Mouse (Mus musculus) liver, embryonic 14.5 days (tissue): ENCODE measurements around the gene 4930535I16Rik. TPM values are rescaled to one million over a fixed set of nuclear protein-coding genes. Genes with fewer than 3 reads are reported as not detected.

Experiments used
- ATAC-seq: fragments of 200-750 bp; cut with Nextera tagmentation; 2 replicates; pipeline ENCODE4 v1.8.0; 2017; ENCODE audit warnings: moderate number of reproducible peaks, mild to moderate bottlenecking, moderate library complexity; ENCODE audit not compliant: insufficient read depth
- DNase-seq, 3 experiments: peaks; one replicate each; pipeline ENCODE4 v3.0.0-alpha.2; 2012 to 2013; ENCODE audit warnings: low read depth in 3 of 3, low spot score in 3 of 3
- H3K27ac ChIP-seq: fragments of 300-500 bp; sonication (generic); 2 replicates; pipeline ENCODE4 v1.5.1; 2014; ENCODE audit warnings: moderate library complexity, mild to moderate bottlenecking, control low read depth, inconsistent platforms
- H3K27me3 ChIP-seq: fragments of 300-500 bp; sonication (generic); 2 replicates; pipeline ENCODE4 v1.6.1; 2014; ENCODE audit warnings: mild to moderate bottlenecking, low read length, moderate library complexity; ENCODE audit not compliant: control insufficient read depth, insufficient read depth
- H3K36me3 ChIP-seq: fragments of 300-500 bp; sonication (generic); replicated peaks from 2 replicates; pipeline ENCODE4 v1.6.1; 2014; ENCODE audit warnings: low read depth; ENCODE audit not compliant: control insufficient read depth, insufficient read depth
- H3K4me1 ChIP-seq, 2 experiments: fragments of 200-500 bp in 1 of 2; fragments of 300-500 bp in 1 of 2; sonication (generic) in 1 of 2; replicated peaks; 2 replicates each; pipeline ENCODE4 v1.6.1; 2012 to 2014; ENCODE audit warnings: antibody characterized with exemption in 1 of 2, inconsistent platforms in 1 of 2, low read length in 1 of 2; ENCODE audit not compliant: control insufficient read depth in 2 of 2, insufficient read depth in 2 of 2
- H3K4me2 ChIP-seq: fragments of 300-500 bp; sonication (generic); 2 replicates; pipeline ENCODE4 v1.6.1; 2014; ENCODE audit warnings: low read depth, mild to moderate bottlenecking, control low read depth, moderate library complexity
- H3K4me3 ChIP-seq, 2 experiments: fragments of 200-500 bp in 1 of 2; fragments of 300-500 bp in 1 of 2; sonication (generic) in 1 of 2; 2 replicates each; pipeline ENCODE4 v1.5.1; 2012 to 2014; ENCODE audit warnings: low read depth in 2 of 2, low read length in 2 of 2, mild to moderate bottlenecking in 2 of 2, control low read depth in 1 of 2, inconsistent platforms in 1 of 2, moderate library complexity in 1 of 2; ENCODE audit not compliant: insufficient read depth in 1 of 2
- H3K9ac ChIP-seq: fragments of 300-500 bp; sonication (generic); replicated peaks from 2 replicates; pipeline ENCODE4 v1.6.1; 2014; ENCODE audit warnings: mild to moderate bottlenecking, control low read depth, moderate library complexity
- H3K9me3 ChIP-seq: fragments of 300-500 bp; sonication (generic); 2 replicates; pipeline ENCODE4 v1.6.1; 2016; ENCODE audit warnings: low read length, mixed read lengths; ENCODE audit not compliant: control insufficient read depth
- CTCF ChIP-seq: IDR thresholded peaks from 2 replicates; pipeline ENCODE4 v1.5.1; 2016; ENCODE audit warnings: antibody characterized with exemption, low read depth, control low read depth
- EP300 ChIP-seq: IDR thresholded peaks from 2 replicates; pipeline ENCODE4 v1.6.1; 2016; ENCODE audit warnings: antibody characterized with exemption, low read depth
- WGBS: fragments of 180-500 bp; shearing (Covaris S2); extraction: QIAGEN DNeasy Blood & Tissue Kit; methylation state at CpG from one replicate; pipeline ENCODE4 v1.1.7; 2014; ENCODE audit not compliant: insufficient replicate concordance; 5-methylcytosine and 5-hydroxymethylcytosine counted together
- polyA plus RNA-seq, 2 experiments: library from polyadenylated mRNA; depleted of rRNA in 1 of 2; stranded (reverse) in 1 of 2; unstranded in 1 of 2; fragments of >200 nt; fragmentation: Nextera tagmentation in 1 of 2; extraction: Ambion mirVana in 1 of 2; gene quantifications; 2 replicates each; pipeline versions ENCODE4 v1.2.1 to v1.2.3; 2012 to 2014

4930535I16Rik gene
- polyA plus RNA-seq, 2 experiments, result not detected

DNA sequence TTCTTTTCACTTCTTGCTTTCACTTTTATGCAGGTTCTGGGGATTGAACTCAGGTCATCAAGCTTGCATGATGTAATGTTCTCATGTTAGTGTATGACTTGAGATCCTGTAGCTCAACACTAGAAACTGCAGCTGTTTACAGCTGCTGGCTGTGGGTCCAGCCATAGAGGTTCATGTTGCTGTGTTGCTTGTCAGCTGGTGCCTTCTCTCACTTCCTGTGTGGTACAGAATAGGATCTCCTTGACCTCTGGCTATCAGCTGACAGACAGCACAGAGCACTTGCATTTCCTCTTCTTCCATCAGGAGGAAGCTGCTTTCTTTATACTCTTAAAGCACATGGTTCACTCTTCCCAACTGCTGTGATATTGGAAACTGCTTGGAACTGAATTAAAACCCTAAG, 10.1 kb upstream of the 4930535I16Rik start:
- Histone ChIP-seq H3K9me3 (no peaks in the 10 kb centered on the region), H3K9ac (no peak overlapping the region), H3K27me3 (no peaks in the 10 kb centered on the region), H3K27ac (no peak overlapping the region), H3K36me3 (peaks cover 46% of the 10 kb centered on the region), H3K4me3 (no peak overlapping the region), H3K4me2 (no peak overlapping the region), H3K4me1 (no peaks in the 10 kb centered on the region)
- TF ChIP-seq CTCF, result no peak
- TF ChIP-seq EP300, result no peak
- DNase-seq (no peak), ATAC-seq (peak; percentile 58; the same call in 1 of the 2 replicates)

DNA sequence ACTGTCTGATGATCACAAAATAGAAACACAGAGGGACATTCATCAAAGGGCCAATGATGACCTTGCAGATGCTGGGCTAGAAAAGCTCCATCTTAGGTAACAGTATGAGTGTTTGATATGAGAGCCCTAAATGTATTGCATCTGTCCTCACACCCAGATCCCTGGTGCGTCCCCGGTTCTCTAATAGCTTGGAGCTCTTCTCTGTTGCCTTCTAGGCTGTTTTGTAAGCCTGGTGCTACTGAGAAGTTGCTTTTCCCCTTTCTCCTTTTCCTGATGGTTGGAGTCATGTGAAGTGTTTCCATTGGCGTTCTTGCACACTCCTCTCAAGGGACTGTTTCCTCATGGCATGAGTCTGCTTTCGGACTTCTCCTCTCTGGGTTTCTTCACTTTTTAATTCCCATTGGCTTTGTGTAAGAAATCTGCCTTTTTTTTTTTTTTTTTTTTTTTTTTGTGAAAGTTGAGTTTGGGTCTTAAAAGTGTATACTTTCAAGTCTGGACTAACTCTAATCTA, 3.3 kb upstream of the 4930535I16Rik start:
- DNase-seq, result no peak
- 74% methylated on average over 4 of the region's 4 CpGs for WGBS
- ATAC-seq, result no peak
- Histone ChIP-seq H3K27me3 (no peaks in the 10 kb centered on the region), H3K4me1 (peaks cover 10 to 15% of the 10 kb centered on the region in 2 experiments), H3K27ac (no peak overlapping the region), H3K9ac (no peak overlapping the region), H3K4me2 (no peak overlapping the region), H3K9me3 (no peaks in the 10 kb centered on the region), H3K36me3 (peaks cover 40% of the 10 kb centered on the region), H3K4me3 (no peak overlapping the region)
- no peak for TF ChIP-seq EP300
- TF ChIP-seq CTCF, result no peak

DNA sequence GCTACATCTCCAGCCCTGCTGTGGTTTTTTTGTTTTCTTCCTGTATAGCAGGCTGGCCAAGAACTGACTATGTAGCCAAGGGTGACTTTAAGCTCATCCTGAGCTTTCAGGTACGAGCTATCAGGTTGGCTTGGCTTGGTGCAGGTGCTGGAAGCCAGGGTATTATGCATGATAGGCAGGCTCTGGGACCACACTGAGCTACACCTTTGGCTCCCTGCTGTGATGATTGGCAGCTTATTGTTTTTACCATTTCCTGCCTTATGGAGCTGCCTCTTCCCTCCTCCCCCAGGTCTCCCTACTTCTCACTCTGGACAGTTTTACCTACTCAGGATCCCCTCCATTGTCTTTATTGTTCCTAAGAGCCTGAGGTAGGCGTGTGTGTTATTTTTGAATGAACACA, 1.0 kb upstream of the 4930535I16Rik start:
- peak overlapping the region; percentile 81 for H3K4me2 ChIP-seq
- no peak for ATAC-seq
- H3K27ac ChIP-seq, result no peak overlapping the region
- no peak for DNase-seq
- H3K9me3 ChIP-seq, result no peaks in the 10 kb centered on the region
- H3K27me3 ChIP-seq, result no peaks in the 10 kb centered on the region
- H3K4me1 ChIP-seq, result peaks cover 11 to 16% of the 10 kb centered on the region in 2 experiments
- no peak for TF ChIP-seq CTCF
- no peak for TF ChIP-seq EP300
- peak overlapping the region; percentile 92 for H3K9ac ChIP-seq
- H3K4me3 ChIP-seq, result peak overlapping the region; percentile 67 to 92; a peak in 2 of 4 replicates
- WGBS, result 65% methylated on average over 2 of the region's 2 CpGs
- H3K36me3 ChIP-seq, result peaks cover 21% of the 10 kb centered on the region

DNA sequence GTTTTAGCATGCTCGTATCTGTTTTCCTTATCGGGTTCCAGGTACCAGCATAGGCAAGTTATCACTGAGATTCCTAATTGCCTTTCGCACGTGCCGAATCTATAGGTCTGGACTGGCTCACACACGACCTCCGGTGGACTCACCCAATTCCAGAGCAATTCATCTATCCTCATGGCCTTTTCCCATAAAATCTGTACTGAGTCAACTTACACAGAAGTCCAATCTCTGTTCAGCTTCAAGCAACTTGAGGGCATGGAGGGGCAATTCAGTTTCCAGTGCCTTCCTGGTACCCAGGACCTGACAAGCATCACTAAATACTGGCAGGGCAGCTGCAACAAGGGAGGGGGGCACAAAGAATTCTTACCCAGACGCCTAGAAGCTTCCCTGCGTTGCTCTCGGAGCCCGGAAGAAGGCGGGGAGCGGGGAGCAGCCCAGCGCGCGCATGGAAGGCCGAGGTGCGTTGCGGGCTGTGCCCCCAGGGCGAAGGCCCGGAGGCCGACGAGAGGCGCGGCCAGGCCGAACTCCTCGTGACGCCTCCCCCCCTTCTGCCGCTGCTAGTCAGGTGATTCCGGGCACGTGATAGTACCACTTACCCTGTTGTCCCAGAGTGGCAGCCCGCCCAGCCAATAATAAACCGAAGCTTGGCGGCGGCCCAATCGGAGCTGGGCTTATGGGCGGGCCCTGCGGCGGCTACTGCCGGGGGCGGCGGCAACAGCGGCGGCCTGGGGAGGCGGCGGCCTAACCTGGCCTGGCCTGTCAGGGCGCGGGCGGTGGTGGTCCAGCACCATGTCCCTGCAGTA, 874 bp downstream of the 4930535I16Rik start, which contains the start of gene Rragc:
Rragc (plus strand) TSS at position 699 of the 800 bp plus-strand sequence.
- Histone ChIP-seq H3K27ac (peak within 1 kb of the TSS; percentile 63), H3K36me3 (peaks cover 22% of the 10 kb centered on the region), H3K9me3 (no peaks in the 10 kb centered on the region), H3K4me3 (peak within 1 kb of the TSS; percentile 73 to 92), H3K27me3 (no peaks in the 10 kb centered on the region), H3K4me1 (peaks cover 11 to 16% of the 10 kb centered on the region in 2 experiments), H3K4me2 (peak within 1 kb of the TSS; percentile 81), H3K9ac (peak within 1 kb of the TSS; percentile 92)
- under 1% methylated on average over 49 of the region's 49 CpGs for WGBS
- TF ChIP-seq CTCF, result no peak
- TF ChIP-seq EP300, result peak; percentile 35; the same call in 1 of the 2 replicates
- ATAC-seq (peak; percentile 98), DNase-seq (peak; percentile 94 to 97 (median 96))

DNA sequence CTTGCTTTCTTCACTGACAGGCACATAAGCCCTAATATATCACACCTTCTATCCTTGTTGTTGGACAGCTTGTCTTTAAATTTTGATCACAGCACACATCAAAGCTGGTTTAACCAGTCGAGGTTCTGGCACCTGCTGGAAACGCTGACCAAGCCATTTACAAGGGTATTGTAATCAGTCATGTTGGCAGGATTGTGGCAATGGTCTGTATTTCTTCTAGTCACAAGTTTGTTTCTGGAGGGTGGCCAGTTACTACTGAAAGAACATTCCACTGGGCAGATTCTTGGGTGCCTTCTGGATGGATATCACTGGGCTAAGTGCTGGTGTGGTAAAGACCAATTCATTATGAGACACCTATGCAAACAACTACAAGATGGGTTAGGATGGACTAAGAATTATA, 5.4 kb downstream of the 4930535I16Rik start:
- 51% methylated on average over 2 of the region's 2 CpGs for whole genome bisulfite sequencing
- no peaks in the 10 kb centered on the region for H3K9me3 ChIP-seq
- no peak overlapping the region for H3K4me3 ChIP-seq
- ATAC-seq (no peak), DNase-seq (no peak)
- no peak overlapping the region for H3K27ac ChIP-seq
- H3K4me2 ChIP-seq, result no peak overlapping the region
- peaks cover 5 to 8% of the 10 kb centered on the region in 2 experiments; a peak in 1 of 4 replicates for H3K4me1 ChIP-seq
- no peak for TF ChIP-seq CTCF
- TF ChIP-seq EP300, result no peak
- H3K9ac ChIP-seq, result no peak overlapping the region
- H3K27me3 ChIP-seq, result no peaks in the 10 kb centered on the region
- H3K36me3 ChIP-seq, result peaks cover 15% of the 10 kb centered on the region
